Mouse (Mus musculus) neural tube, embryonic 15.5 days (tissue): Measurements from ENCODE around the gene Tmprss11c. TPM values are rescaled to one million over a fixed set of nuclear protein-coding genes. Genes with fewer than 3 reads are reported as not detected.

Experiments used
- ATAC-seq: fragments of 200-750 bp; cut with Nextera tagmentation; 2 replicates; pipeline ENCODE4 v1.8.0; 2017; ENCODE audit warnings: mild to moderate bottlenecking, moderate TSS enrichment, moderate library complexity; ENCODE audit not compliant: low FRiP score
- H3K27ac ChIP-seq: fragments of 300-500 bp; sonication (generic); replicated peaks from 2 replicates; pipeline ENCODE4 v1.5.1; 2015; ENCODE audit warnings: mild to moderate bottlenecking, inconsistent platforms
- H3K27me3 ChIP-seq: fragments of 300-500 bp; sonication (generic); replicated peaks from 2 replicates; pipeline ENCODE4 v1.6.1; 2015; ENCODE audit warnings: inconsistent platforms
- H3K36me3 ChIP-seq: fragments of 300-500 bp; sonication (generic); 2 replicates; pipeline ENCODE4 v1.6.1; 2015; ENCODE audit warnings: inconsistent platforms
- H3K4me1 ChIP-seq: fragments of 300-500 bp; sonication (generic); 2 replicates; pipeline ENCODE4 v1.6.1; 2015; ENCODE audit warnings: inconsistent platforms
- H3K4me2 ChIP-seq: fragments of 300-500 bp; sonication (generic); 2 replicates; pipeline ENCODE4 v1.6.1; 2015; ENCODE audit warnings: inconsistent platforms, mild to moderate bottlenecking, moderate library complexity
- H3K4me3 ChIP-seq: fragments of 300-500 bp; sonication (generic); replicated peaks from 2 replicates; pipeline ENCODE4 v1.5.1; 2015; ENCODE audit warnings: mild to moderate bottlenecking, inconsistent platforms
- H3K9ac ChIP-seq: fragments of 300-500 bp; sonication (generic); replicated peaks from 2 replicates; pipeline ENCODE4 v1.6.1; 2015; ENCODE audit warnings: mild to moderate bottlenecking, inconsistent platforms
- H3K9me3 ChIP-seq: fragments of 300-500 bp; sonication (generic); replicated peaks from 2 replicates; pipeline ENCODE4 v1.6.1; 2016; ENCODE audit warnings: inconsistent platforms
- WGBS: fragments of 180-500 bp; shearing (Covaris S2); methylation state at CpG from one replicate; pipeline ENCODE4 v1.1.7; 2015; ENCODE audit warnings: mixed read lengths; 5-methylcytosine and 5-hydroxymethylcytosine counted together
- polyA plus RNA-seq: library from polyadenylated mRNA; unstranded; fragments of >200 nt; fragmentation: Nextera tagmentation; extraction: Ambion mirVana; gene quantifications from 2 replicates; pipeline ENCODE4 v1.2.1, GENCODE M21; 2015

The Tmprss11c gene
- polyA plus RNA-seq, 1 experiment from 2014 or later = not detected

DNA sequence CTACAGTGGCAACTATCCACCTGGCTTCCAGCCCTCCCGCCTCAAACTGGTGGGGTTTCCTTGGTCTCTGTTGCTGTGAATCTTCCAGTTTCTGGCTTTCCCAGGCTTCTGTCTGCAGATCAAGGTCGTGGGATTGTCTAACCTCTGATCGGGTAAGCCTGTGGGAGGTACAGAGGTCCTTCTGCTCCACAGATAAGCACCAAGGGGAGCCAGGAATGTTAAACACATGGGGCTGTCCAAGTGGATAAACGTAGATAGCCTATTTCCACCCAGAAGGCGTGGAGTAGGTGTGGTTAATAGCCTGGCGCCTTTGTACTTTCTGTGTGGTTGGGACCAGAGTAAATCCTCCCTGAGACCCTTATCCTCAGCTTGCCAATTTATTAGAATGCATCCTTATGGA lies 101.7 kb downstream of the Tmprss11c start:
- no peak for ATAC-seq
- H3K9ac ChIP-seq = no peak overlapping the region
- H3K4me3 ChIP-seq = no peak overlapping the region
- no peak overlapping the region for H3K27ac ChIP-seq
- no peaks in the 10 kb centered on the region for H3K36me3 ChIP-seq
- no peaks in the 10 kb centered on the region for H3K9me3 ChIP-seq
- no peak overlapping the region for H3K4me2 ChIP-seq
- no peaks in the 10 kb centered on the region for H3K27me3 ChIP-seq
- WGBS = 79% methylated on average over 6 of the region's 6 CpGs
- no peaks in the 10 kb centered on the region for H3K4me1 ChIP-seq

Other genes with a start within 250 kb of the Tmprss11c start
- 33.8 and 34.1 TPM in 2 replicates for gene Cenpc1, start 223.7 kb downstream of the Tmprss11c start, polyA plus RNA-seq
- gene Stap1, start 217.6 kb downstream of the Tmprss11c start, polyA plus RNA-seq = 0.61 and 4.9 TPM in 2 replicates
- 11.9 and 12.0 TPM in 2 replicates for gene Uba6, start 116.5 kb downstream of the Tmprss11c start, polyA plus RNA-seq
- gene Gnrhr, start 91.4 kb downstream of the Tmprss11c start, polyA plus RNA-seq = not detected in 2 replicates
- 0.10 and 0.13 TPM in 2 replicates for gene Tmprss11d, start 84.1 kb upstream of the Tmprss11c start, polyA plus RNA-seq
- not detected in 2 replicates for gene Tmprss11a, start 179.7 kb upstream of the Tmprss11c start, polyA plus RNA-seq
- gene Tmprss11g, start 229.3 kb upstream of the Tmprss11c start, polyA plus RNA-seq = not detected in 2 replicates